Mouse (Mus musculus) limb, embryonic 15.5 days (tissue): Measurements from ENCODE around the gene Jazf1. TPM values are rescaled to one million over a fixed set of nuclear protein-coding genes. Genes with fewer than 3 reads are reported as not detected.

Experiments
- ATAC-seq: fragments of 200-750 bp; cut with Nextera tagmentation; 2 replicates; pipeline ENCODE4 v1.8.0; 2017; ENCODE audit warnings: low read depth, moderate TSS enrichment; ENCODE audit not compliant: insufficient number of reproducible peaks, low FRiP score, low TSS enrichment
- H3K27ac ChIP-seq: fragments of 300-500 bp; sonication (generic); 2 replicates; pipeline ENCODE4 v1.5.1; 2015; ENCODE audit warnings: moderate library complexity, mild to moderate bottlenecking, inconsistent platforms
- H3K27me3 ChIP-seq: fragments of 300-500 bp; sonication (generic); 2 replicates; pipeline ENCODE4 v1.6.1; 2015; ENCODE audit warnings: inconsistent platforms
- H3K36me3 ChIP-seq: fragments of 300-500 bp; sonication (generic); 2 replicates; pipeline ENCODE4 v1.6.1; 2015; ENCODE audit warnings: inconsistent platforms
- H3K4me1 ChIP-seq: fragments of 300-500 bp; sonication (generic); 2 replicates; pipeline ENCODE4 v1.6.1; 2015; ENCODE audit warnings: inconsistent platforms
- H3K4me2 ChIP-seq: fragments of 300-500 bp; sonication (generic); 2 replicates; pipeline ENCODE4 v1.6.1; 2015; ENCODE audit warnings: mild to moderate bottlenecking, inconsistent platforms
- H3K4me3 ChIP-seq: fragments of 300-500 bp; sonication (generic); 2 replicates; pipeline ENCODE4 v1.5.1; 2015; ENCODE audit warnings: mild to moderate bottlenecking, inconsistent platforms
- H3K9ac ChIP-seq: fragments of 300-500 bp; sonication (generic); 2 replicates; pipeline ENCODE4 v1.6.1; 2015; ENCODE audit warnings: inconsistent platforms
- H3K9me3 ChIP-seq: fragments of 300-500 bp; sonication (generic); 2 replicates; pipeline ENCODE4 v1.6.1; 2016; ENCODE audit warnings: inconsistent platforms
- WGBS: fragments of 180-500 bp; shearing (Covaris S2); methylation state at CpG from one replicate; pipeline ENCODE4 v1.1.7; 2015; 5-methylcytosine and 5-hydroxymethylcytosine counted together
- polyA plus RNA-seq: library from polyadenylated mRNA; unstranded; fragments of >200 nt; fragmentation: Nextera tagmentation; extraction: Ambion mirVana; gene quantifications from 2 replicates; pipeline ENCODE4 v1.2.1, GENCODE M21; 2015

Gene Jazf1
- polyA plus RNA-seq = 20.0 and 21.0 TPM in 2 replicates

GRCm38 (mm10) chr6:53067989-53068874, at the start of gene Jazf1:
Jazf1 (minus strand) TSS chr6:53068631.
- Histone ChIP-seq H3K27me3 (no peaks in the 10 kb centered on the region), H3K27ac (peak within 1 kb of the TSS; percentile 69)

GRCm38 (mm10) chr6:53117855-53118254, 49.4 kb upstream of the Jazf1 start:
- Histone ChIP-seq H3K9me3 (no peaks in the 10 kb centered on the region), H3K9ac (no peak overlapping the region), H3K27ac (no peak overlapping the region), H3K27me3 (no peaks in the 10 kb centered on the region), H3K4me3 (no peak overlapping the region), H3K4me1 (no peaks in the 10 kb centered on the region), H3K4me2 (no peak overlapping the region), H3K36me3 (no peaks in the 10 kb centered on the region)
- ATAC-seq = no peak
- WGBS = 64% methylated on average over 1 of the region's 1 CpGs

More at GRCm38 (mm10) chr6:53067989-53068874, at the start of gene Jazf1:
- peak; percentile 71; the same call in 1 of the 2 replicates for ATAC-seq
- Histone ChIP-seq H3K9ac (peak within 1 kb of the TSS; percentile 70), H3K36me3 (no peaks in the 10 kb centered on the region), H3K9me3 (no peaks in the 10 kb centered on the region), H3K4me1 (peaks cover 9% of the 10 kb centered on the region), H3K4me3 (peak within 1 kb of the TSS; percentile 77), H3K4me2 (peak within 1 kb of the TSS; percentile 88)
- WGBS = under 1% methylated on average over 56 of the region's 133 CpGs

GRCm38 (mm10) chr6:53086879-53087278, 18.4 kb upstream of the Jazf1 start:
- no peak overlapping the region for H3K27ac ChIP-seq
- no peak overlapping the region for H3K9ac ChIP-seq
- H3K4me3 ChIP-seq = no peak overlapping the region
- H3K9me3 ChIP-seq = no peaks in the 10 kb centered on the region
- no peaks in the 10 kb centered on the region for H3K4me1 ChIP-seq
- no peaks in the 10 kb centered on the region for H3K36me3 ChIP-seq
- WGBS = 37% methylated on average over 4 of the region's 4 CpGs
- H3K27me3 ChIP-seq = no peaks in the 10 kb centered on the region
- no peak overlapping the region for H3K4me2 ChIP-seq
- ATAC-seq = no peak

GRCm38 (mm10) chr6:53081241-53081640, 12.8 kb upstream of the Jazf1 start:
- no peaks in the 10 kb centered on the region for H3K27me3 ChIP-seq
- H3K4me2 ChIP-seq = no peak overlapping the region
- ATAC-seq = no peak
- no peaks in the 10 kb centered on the region for H3K4me1 ChIP-seq
- no peak overlapping the region for H3K27ac ChIP-seq
- H3K4me3 ChIP-seq = no peak overlapping the region
- no peaks in the 10 kb centered on the region for H3K36me3 ChIP-seq
- no peak overlapping the region for H3K9ac ChIP-seq
- whole genome bisulfite sequencing = 78% methylated on average over 4 of the region's 4 CpGs
- H3K9me3 ChIP-seq = no peaks in the 10 kb centered on the region

- Histone ChIP-seq H3K27ac (no peak overlapping the region), H3K36me3 (no peaks in the 10 kb centered on the region), H3K27me3 (no peaks in the 10 kb centered on the region), H3K4me1 (no peaks in the 10 kb centered on the region), H3K4me2 (no peak overlapping the region), H3K9me3 (no peaks in the 10 kb centered on the region), H3K9ac (no peak overlapping the region), H3K4me3 (no peak overlapping the region)
- 49% methylated on average over 2 of the region's 2 CpGs for WGBS
- no peak for ATAC-seq
Observed at GRCm38 (mm10) chr6:53078671-53079070, 10.2 kb upstream of the Jazf1 start.

- Histone ChIP-seq H3K36me3 (no peaks in the 10 kb centered on the region), H3K4me2 (no peak overlapping the region), H3K4me3 (no peak overlapping the region), H3K9ac (no peak overlapping the region), H3K27me3 (no peaks in the 10 kb centered on the region), H3K27ac (no peak overlapping the region), H3K9me3 (no peaks in the 10 kb centered on the region), H3K4me1 (peaks cover 9% of the 10 kb centered on the region)
- WGBS = 80% methylated on average over 6 of the region's 6 CpGs
- no peak for ATAC-seq
Observed at GRCm38 (mm10) chr6:53071732-53072131, 3.3 kb upstream of the Jazf1 start.

- Histone ChIP-seq H3K27ac (no peak overlapping the region), H3K9me3 (no peaks in the 10 kb centered on the region), H3K36me3 (no peaks in the 10 kb centered on the region), H3K4me1 (peaks cover 9% of the 10 kb centered on the region), H3K4me2 (no peak overlapping the region), H3K4me3 (no peak overlapping the region), H3K27me3 (no peaks in the 10 kb centered on the region), H3K9ac (no peak overlapping the region)
- WGBS = 33% methylated on average over 5 of the region's 5 CpGs
- ATAC-seq = no peak
Observed at GRCm38 (mm10) chr6:53069976-53070575, 1.6 kb upstream of the Jazf1 start.

GRCm38 (mm10) chr6:53068875-53069178, 396 bp upstream of the Jazf1 start:
- Histone ChIP-seq H3K4me2 (peak overlapping the region; percentile 88), H3K4me1 (peaks cover 9% of the 10 kb centered on the region)

GRCm38 (mm10) chr6:53067446-53067988, 914 bp downstream of the Jazf1 start:
- 5% methylated on average over 38 of the region's 41 CpGs for WGBS
- peak; percentile 40; the same call in 1 of the 2 replicates for ATAC-seq
- H3K27ac ChIP-seq = no peak overlapping the region

More at GRCm38 (mm10) chr6:53068875-53069178, 396 bp upstream of the Jazf1 start:
- Histone ChIP-seq H3K27ac (peak overlapping the region; percentile 69; the same call in 1 of the 2 replicates), H3K4me3 (peak overlapping the region; percentile 77), H3K36me3 (no peaks in the 10 kb centered on the region), H3K9ac (peak overlapping the region; percentile 70), H3K9me3 (no peaks in the 10 kb centered on the region), H3K27me3 (no peaks in the 10 kb centered on the region)
- no peak for ATAC-seq
- WGBS = 1% methylated on average over 6 of the region's 6 CpGs

GRCm38 (mm10) chr6:53066978-53067377, 1.5 kb downstream of the Jazf1 start:
- ATAC-seq = no peak
- Histone ChIP-seq H3K9me3 (no peaks in the 10 kb centered on the region), H3K27me3 (no peaks in the 10 kb centered on the region), H3K4me3 (peak overlapping the region; percentile 77), H3K36me3 (no peaks in the 10 kb centered on the region), H3K27ac (no peak overlapping the region), H3K4me2 (peak overlapping the region; percentile 88; the same call in 1 of the 2 replicates), H3K4me1 (peaks cover 9% of the 10 kb centered on the region), H3K9ac (no peak overlapping the region)
- WGBS = 47% methylated on average over 3 of the region's 3 CpGs

More at GRCm38 (mm10) chr6:53067446-53067988, 914 bp downstream of the Jazf1 start:
- Histone ChIP-seq H3K36me3 (no peaks in the 10 kb centered on the region), H3K9me3 (no peaks in the 10 kb centered on the region), H3K27me3 (no peaks in the 10 kb centered on the region), H3K9ac (peak overlapping the region; percentile 70), H3K4me3 (peak overlapping the region; percentile 77), H3K4me1 (peaks cover 9% of the 10 kb centered on the region), H3K4me2 (peak overlapping the region; percentile 88)

- Histone ChIP-seq H3K9me3 (no peaks in the 10 kb centered on the region), H3K9ac (no peak overlapping the region), H3K27me3 (no peaks in the 10 kb centered on the region), H3K4me3 (no peak overlapping the region), H3K4me2 (no peak overlapping the region), H3K27ac (no peak overlapping the region), H3K36me3 (no peaks in the 10 kb centered on the region), H3K4me1 (peaks cover 9% of the 10 kb centered on the region)
- ATAC-seq = no peak
- WGBS = 70% methylated on average over 4 of the region's 4 CpGs
Observed at GRCm38 (mm10) chr6:53064070-53064469, 4.4 kb downstream of the Jazf1 start.

- no peaks in the 10 kb centered on the region for H3K9me3 ChIP-seq
- ATAC-seq = no peak
- no peak overlapping the region for H3K4me3 ChIP-seq
- no peaks in the 10 kb centered on the region for H3K27me3 ChIP-seq
- H3K4me2 ChIP-seq = no peak overlapping the region
- no peak overlapping the region for H3K27ac ChIP-seq
- H3K4me1 ChIP-seq = no peaks in the 10 kb centered on the region
- no peak overlapping the region for H3K9ac ChIP-seq
- no peaks in the 10 kb centered on the region for H3K36me3 ChIP-seq
- 36% methylated on average over 2 of the region's 2 CpGs for WGBS
Observed at GRCm38 (mm10) chr6:53054909-53055308, 13.5 kb downstream of the Jazf1 start.
